Mouse (Mus musculus) spleen, postnatal 14 days (tissue): ENCODE measurements around the gene Vwa8.
A peak's percentile ranks its signal among the peaks of the same experiment; 100 is the strongest.

Source experiments
- DNase-seq, 2 experiments: peaks; one replicate each; pipeline ENCODE4 v3.0.0; 2021 to 2022; ENCODE audit warnings: low spot score in 2 of 2

Gene Vwa8

DNA sequence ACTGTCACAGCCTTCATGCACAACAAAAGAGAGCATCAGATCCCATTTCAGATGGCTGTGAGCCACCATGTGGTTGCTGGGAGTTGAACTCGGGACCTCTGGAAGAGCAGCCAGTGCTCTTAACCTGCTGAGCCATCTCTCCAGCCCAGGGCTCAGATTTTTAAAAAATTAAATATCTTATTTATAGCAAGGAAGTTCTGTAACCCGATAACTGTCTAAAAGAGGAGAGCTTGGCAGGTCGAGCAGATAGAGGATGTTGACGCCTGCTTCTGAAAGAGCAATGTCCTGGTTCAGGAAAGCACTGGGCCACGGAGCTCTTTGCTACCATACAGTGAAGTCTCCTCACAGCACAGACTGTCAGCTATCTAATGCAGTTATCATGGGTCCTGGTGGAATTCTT lies 237.2 kb downstream of the Vwa8 start:
- DNase-seq: no peak

GRCm38 (mm10) chr14:79089464-79089863 lies 240.6 kb downstream of the Vwa8 start:
- DNase-seq: no peak

DNA sequence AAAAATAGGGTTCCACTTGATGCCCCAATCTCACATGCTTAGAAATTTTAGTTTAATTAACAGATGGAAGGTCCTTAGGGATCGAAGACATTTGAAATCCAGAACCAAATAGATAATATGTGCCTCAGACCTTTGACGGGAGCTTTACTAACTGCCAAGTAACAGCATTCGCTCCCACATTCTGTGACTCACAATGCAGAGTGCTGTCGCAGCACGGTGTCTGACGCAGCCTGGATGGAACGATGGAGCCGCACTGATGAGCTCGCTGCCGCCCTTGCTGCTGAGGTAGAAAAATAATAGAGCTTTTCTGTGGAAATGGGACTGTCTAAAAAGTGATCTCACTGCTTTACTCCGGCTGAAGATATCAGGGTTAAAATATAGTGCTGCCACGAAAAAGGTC lies 248.3 kb downstream of the Vwa8 start:
- DNase-seq: no peak

DNA sequence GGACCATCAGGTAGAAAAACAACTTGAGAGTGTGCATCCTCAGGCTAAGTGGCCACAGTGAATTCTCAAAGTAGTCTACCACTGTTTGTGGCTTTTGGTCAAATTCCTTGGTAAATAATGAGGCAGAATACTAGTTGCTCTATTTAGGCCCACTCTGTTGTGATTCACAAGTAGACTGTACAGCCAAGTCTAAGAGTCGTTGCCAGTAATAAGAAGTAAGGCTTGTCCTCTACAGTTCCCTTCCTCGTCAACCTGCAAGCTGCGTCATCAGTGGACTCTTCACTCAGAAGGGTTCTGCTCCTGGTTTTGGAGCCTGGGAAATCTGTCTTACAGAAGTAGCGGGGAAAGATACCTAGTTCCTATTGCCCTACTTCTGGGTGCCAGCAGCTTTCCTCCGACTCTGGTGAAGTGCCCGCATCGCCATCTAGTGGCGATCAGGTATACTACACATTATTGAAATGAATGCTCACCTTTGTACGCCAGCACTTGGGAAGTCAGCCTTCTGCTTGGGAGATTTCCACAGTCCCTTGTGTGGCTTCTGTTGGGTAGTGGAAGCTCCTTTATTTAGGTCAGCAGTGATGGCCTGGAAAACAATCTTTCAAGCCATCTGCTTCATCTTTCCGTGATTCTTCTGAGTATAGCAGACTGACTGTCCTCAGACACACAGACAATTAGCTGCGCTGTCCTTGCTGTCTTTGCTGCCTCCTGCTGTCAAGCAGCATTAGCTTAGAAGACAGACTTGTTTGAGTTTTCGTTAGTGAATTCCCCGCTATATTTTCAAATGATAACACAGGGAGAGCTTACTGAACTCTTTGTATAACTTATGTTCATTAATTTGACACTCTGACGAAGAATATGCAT lies 258.0 kb downstream of the Vwa8 start:
- DNase-seq: peak in 1 of 2 experiments; percentile 53

DNA sequence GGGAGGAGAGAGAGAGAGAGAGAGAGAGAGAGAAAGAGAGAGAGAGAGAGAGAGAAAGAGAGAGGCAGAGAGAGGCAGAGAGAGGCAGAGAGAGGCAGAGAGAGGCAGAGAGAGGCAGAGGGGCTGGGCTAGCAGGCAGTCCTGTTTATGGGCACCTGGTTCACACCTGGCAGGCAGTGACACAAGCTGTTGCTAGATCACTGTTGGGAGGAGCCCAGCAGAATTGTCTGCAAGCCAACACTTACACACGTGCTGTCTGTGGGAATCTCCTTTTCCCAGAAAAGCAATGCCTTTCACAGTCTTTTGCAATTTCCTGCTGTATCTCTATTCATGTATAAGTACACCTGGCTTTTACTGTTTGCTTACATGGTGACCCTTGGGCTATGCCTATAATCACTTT lies 260.5 kb downstream of the Vwa8 start:
- DNase-seq: no peak

DNA sequence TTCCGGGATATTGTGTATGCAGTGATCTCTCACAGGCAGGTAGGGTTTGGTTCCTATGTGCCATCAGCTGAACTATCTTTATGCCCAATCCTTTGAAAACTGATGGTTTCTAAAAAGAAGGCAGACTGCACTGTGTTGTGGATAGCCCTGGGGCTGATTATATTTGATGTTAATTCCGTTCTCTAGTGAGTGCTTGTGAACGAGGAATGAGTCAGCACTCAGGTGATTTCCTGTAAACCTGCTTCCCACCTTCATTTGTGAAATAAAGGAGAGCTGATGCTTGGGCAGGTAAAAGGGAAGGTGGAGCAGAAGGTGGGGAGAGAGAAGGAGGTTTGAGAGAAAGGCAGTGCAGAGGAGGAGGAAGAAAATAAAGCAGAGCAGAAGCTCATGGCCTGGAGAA lies 261.2 kb downstream of the Vwa8 start:
- DNase-seq: no peak

DNA sequence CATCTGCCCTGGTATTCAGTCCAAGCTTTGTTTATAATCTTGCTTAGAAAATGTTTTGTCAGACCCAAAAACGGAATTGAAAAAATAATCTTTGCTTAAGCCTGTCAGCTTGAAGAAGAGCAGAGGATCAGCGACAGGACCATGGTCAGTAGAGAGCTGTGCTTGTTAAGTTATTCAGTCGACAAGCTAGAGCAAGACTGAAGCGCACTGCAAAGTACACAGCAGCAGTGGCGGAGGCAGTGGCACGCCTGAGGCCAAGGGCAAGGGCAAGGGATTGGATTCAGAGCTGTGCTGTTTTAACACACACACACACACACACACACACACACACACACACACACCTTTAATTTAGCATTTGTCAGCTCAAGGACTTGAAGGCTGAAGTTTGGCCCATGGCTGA lies 263.2 kb downstream of the Vwa8 start:
- no peak for DNase-seq

- no peak for DNase-seq
Measured at GRCm38 (mm10) chr14:79114526-79115383, 265.9 kb downstream of the Vwa8 start.

DNA sequence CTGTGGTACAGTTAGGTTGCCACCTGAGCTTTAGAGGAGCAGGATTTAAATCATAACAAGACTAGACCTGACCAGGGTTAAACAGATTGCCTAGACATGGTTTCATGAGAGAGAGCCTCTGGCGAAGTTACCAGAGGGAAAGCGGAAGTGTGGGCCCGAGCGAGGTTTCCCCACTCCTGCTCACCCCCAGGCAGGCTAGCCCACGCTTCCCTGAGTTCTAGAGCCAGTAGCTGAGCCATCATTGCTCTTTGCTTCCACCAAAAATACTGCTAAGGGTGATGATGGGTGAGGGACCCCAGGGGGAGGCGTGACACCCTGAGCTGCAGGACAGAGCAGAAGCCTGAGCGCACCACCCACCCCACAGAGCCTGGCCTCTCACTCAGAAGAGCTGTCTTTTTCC lies 269.6 kb downstream of the Vwa8 start:
- DNase-seq: no peak

- DNase-seq: no peak
Measured at GRCm38 (mm10) chr14:79119354-79119753, 270.5 kb downstream of the Vwa8 start.

- no peak for DNase-seq
Measured at GRCm38 (mm10) chr14:79120681-79121080, 271.8 kb downstream of the Vwa8 start.

- no peak for DNase-seq
Measured at GRCm38 (mm10) chr14:79123466-79123865, 274.6 kb downstream of the Vwa8 start.

DNA sequence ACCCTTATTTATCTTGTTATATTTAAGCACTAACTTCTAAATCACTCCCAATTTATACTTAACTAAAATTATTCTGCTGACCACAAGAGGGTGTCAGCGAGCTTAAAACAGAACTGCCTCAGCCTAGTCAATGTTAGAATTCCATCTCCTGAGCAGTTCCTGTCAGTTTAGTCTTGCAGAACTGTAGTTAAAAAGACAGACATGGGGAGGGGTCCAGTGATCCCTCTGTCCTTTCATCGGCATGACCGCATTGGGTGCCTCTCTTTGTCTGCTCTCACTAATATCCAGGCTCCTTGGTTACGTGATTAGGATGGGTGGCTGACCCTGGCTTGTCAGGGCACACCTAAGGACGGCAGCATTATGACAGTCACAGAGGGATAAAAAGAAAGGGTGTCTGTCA lies 275.8 kb downstream of the Vwa8 start:
- DNase-seq: no peak

DNA sequence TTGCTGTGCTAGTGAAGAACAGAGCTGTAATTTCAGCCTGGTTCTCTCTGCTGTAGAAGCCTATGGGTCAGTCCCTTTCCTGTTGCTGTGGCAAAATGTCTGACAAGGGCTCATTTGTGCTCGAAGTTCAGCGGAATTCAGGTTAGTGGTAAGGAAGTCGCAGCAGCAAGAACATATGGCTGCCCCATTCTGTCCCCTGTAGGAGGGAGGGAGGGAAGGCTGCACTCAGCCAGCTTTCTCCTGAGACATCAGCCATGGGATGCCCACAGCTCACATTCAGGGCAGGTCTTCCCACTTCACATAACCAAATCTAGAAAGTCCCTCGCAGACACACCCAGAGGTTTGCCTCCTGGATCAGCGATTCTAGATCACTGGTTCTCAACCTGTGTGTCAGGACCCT lies 277.3 kb downstream of the Vwa8 start:
- DNase-seq: no peak

DNA sequence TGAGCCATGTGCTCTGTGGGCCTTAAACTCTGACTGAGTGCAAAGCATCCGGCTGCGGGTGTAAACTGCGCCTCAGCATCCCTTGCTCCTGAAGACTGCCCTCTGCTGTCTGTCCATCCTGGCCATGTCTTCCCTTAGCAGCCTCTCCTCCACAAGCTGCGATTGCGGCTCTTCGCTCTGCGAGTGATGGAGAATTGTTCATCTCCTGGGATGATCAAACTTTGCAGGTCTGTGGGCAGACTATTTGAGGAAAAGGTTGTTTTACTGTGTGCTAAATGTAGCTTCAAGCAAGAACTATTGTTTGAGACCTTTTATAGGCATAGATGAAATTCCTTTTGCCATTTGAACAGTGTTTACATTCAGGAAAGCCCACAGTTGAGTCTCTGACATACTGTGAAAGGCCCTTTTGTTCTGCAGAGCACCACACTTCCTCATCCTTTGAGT lies 286.1 kb downstream of the Vwa8 start:
- no peak for DNase-seq

GRCm38 (mm10) chr14:79135441-79135840 lies 286.6 kb downstream of the Vwa8 start:
- DNase-seq: no peak

GRCm38 (mm10) chr14:79136585-79136984 lies 287.7 kb downstream of the Vwa8 start:
- DNase-seq: no peak

DNA sequence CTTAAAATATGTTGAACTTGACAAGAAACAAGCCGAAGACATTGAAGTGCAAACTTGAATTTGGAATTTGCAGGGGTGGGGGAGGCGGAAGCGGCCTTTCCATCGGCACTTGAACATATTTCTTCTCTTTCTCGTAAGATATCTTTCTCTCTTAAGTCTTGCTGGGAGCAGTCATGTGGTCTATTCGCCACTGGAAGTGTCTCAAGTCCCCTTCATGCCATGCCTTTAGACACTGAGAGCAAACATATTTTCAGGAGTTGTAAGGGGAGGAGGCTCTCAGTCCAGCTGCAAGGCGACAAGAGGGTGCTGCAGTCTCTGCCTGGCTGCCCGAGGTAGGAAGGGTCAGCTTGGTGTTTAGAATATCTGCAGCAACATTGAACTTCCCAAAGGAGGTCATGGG lies 288.2 kb downstream of the Vwa8 start:
- no peak for DNase-seq

GRCm38 (mm10) chr14:79139096-79139651 lies 290.3 kb downstream of the Vwa8 start:
- DNase-seq: no peak

DNA sequence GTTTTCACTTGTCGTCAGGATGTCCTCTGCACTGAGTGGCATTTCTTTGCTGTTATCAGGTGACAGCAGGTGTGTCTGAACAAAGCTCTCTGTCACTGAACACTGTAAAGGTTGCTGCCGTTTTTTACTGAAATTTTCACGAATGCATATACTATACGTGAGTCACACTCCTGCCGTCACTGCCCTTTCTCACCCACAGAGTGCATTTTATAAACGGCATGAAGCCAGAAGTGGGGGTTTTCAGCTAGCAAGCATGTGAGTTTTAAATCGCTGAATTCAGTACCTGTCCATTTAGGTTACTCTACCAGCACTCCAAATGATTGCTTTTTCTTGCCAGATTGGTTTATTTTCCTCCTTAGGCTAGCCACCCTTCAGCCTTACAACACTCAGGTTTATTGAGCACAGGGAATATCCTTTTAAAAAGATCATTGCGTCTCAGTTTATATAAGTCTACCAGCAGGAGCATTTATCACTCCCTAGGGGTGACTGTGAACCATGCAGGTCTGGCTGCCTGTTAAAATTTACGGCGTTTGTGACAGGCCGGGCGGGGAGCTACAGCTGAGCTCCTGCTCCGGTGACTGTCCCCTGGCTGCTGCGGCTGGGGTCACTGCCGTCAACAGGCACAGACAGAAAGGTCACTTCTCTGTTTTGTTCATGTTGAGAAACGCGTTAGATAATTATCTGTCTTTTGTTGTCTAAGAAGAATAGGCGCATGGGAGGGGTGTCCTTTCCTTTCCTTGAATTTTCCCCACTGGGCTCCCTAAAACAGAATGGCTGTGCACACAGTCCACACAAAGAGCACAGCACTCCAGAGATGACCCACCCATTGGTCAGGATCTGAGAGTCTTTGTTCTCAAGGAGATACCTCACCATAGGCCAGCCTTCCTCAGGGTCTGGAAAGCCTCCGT lies 291.3 kb downstream of the Vwa8 start:
- no peak for DNase-seq

GRCm38 (mm10) chr14:79140826-79141219 lies 292.0 kb downstream of the Vwa8 start:
- DNase-seq: no peak
